Mouse (Mus musculus): ENCODE results near the gene Fbn1. TPM values are rescaled to one million over a fixed set of nuclear protein-coding genes. Genes with fewer than 3 reads are reported as not detected.
"Not testable (repeated sequence)": the region's sequence is repeated elsewhere in the genome, so short reads cannot be mapped to it uniquely, and the experiment has no call there.

The Fbn1 gene
- total RNA-seq, 2 experiments from 2014 or later: 0.05 to 0.17 TPM

DNA sequence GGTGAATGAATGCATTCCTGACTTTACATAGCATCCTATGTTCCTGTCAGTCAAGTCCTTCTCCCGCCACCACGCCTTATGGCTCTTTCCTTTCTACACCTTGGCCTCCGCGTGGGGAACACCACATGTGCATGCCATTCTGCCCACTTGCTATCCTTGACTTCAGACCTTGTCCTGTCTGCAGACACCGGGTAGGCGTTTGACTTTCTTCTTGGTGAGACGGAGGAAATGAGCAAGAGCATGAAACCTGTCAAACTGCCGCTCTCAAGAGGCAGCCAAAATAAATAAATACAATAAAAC is 205.2 kb downstream of the Fbn1 start:
- no peak for ATAC-seq (replicated peaks; ENCODE audit: poor library complexity)

DNA sequence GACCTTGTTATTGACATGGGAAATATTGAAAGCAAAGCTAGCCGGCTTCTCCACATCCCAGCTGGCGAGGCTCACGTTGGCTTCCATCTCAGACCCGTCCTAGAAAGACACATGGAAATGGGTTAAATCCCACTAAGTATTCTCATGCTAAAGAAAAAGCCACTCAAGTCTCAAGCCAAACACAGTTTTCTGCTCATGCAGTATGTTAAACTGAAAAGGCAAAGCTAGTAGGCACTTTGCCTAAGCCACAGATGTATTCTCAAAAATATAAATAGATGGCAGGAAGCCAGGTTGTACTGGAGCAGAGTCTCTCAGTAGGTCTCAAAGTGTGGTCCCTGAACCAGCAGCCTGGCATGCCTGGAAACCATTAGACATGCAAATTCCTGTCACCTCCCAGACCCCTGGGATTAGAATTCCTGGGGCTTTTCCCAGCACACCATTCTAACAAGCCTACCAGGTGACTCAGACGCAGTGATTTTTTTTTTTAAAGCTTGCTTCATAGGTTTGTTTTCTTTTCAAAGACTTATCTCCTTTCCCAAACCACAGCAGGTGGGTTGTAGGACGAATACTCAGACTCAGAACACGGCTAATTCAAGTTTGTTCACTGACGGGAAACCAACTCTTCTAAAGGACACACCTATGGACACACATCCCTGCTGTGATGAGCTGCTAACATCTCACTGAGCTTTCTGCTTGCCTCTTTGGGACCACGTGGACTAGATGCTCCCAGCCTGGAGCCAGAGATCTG is 205.7 kb downstream of the Fbn1 start:
- ATAC-seq (replicated peaks; ENCODE audit: poor library complexity): no peak

- no peak for ATAC-seq (replicated peaks; ENCODE audit: poor library complexity)
Measured at GRCm38 (mm10) chr2:125298841-125299240, 209.0 kb downstream of the Fbn1 start.

GRCm38 (mm10) chr2:125295526-125295925 is 212.3 kb downstream of the Fbn1 start:
- ATAC-seq (replicated peaks; ENCODE audit: poor library complexity): no peak

GRCm38 (mm10) chr2:125293969-125294491 is 213.8 kb downstream of the Fbn1 start:
- ATAC-seq (replicated peaks; ENCODE audit: poor library complexity): no peak

- ATAC-seq (replicated peaks; ENCODE audit: poor library complexity): no peak
Measured at GRCm38 (mm10) chr2:125292616-125293015, 215.2 kb downstream of the Fbn1 start.

GRCm38 (mm10) chr2:125291101-125291500 is 216.7 kb downstream of the Fbn1 start:
- no peak for ATAC-seq (replicated peaks; ENCODE audit: poor library complexity)

DNA sequence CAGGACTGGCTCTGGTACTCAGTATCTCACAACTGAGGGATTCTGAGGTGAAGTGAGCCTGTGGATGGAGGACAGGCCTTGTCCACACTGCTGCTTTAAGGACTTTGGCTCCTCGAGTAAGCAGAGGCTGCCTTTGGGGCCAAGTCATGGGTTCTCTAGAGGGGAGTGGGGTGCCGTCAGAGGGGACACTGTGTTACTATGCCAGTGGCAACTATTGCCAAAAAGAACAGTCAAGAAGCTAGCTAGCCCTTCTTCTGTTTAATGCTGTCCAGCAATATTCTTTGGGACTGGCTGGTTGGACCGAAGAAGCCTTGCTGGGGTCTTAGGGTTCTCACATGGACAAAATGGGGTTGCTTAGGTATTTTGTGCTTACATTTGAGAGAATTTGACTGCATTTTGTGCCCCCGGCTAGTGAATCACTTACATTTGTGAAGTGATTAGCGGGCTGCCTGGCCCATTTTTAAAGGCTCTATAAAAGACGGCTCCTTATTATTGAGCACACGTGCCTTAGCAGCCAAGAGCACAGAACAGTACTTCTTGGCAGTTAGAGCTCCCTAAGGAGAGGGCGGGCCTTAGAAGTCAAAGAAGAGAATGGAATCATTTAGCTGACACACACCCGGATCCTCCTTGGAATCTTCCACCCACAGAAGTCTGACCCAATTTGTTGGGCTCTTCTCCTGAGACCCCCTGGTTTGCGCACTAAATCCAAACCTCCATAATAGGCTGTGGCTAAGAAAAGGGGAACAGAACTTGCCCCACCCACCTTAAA is 217.4 kb downstream of the Fbn1 start:
- ATAC-seq (replicated peaks; ENCODE audit: poor library complexity): no peak

DNA sequence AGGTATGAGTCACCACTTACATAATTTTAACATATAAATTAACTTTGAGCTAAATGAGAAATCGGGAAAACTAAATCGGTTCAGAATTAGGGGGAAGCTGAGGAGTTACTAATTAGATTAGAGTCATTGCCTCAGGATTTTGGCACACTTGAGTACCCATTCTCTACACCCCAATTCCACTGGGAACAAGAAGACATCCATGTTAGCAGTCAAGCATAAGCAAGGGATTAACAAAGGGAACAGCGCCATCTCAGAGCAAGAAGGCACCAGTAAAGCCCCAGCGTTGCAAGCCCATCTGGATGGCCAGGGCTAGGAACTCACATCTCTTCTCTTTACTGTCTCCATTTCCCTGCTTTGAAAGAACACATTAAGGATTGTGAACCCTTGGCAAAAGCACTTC is 222.0 kb downstream of the Fbn1 start:
- no peak for ATAC-seq (replicated peaks; ENCODE audit: poor library complexity)

DNA sequence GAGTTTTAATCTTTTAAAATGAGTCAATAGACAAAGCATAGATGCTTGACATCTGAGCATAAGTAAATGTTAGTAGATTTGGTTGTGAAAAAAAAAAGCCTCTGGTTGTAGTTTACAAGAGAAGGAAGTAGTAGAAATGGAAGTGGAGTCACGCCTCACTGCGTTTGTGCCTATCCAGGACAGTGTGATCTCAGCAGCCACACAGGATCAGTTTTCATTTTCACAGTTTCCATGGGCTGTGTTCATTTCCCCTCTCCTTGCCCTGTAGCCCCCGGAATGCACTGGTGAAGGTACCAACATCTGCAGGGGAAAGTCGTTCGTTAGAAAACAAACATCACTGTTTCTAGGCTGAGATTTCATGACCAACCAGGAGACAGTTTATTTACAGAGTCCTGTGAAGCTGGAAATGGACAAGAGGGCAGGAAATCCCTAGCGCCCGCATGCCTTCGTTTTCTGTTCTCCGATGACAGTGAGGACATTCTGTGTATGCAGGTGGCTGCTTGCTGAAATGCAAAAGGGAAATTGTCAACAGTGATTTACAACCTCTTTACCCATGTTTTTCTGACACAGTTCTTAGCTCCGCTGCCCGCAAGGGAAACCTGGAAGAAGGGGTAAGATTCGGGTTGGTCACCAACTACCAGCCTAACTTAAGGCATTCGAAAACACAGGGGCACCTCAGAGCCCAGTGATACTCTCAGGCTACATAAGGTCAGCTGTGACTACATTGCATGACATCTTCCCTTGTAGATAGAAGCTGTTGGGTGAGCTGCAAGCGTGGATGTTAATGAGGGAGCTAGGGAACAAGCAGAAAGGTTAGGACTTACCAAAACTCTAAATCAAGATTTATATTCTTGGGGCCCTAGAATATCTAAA is 225.2 kb downstream of the Fbn1 start:
- ATAC-seq (replicated peaks; ENCODE audit: poor library complexity): peak; percentile 38; the same call in 1 of the 2 replicates

DNA sequence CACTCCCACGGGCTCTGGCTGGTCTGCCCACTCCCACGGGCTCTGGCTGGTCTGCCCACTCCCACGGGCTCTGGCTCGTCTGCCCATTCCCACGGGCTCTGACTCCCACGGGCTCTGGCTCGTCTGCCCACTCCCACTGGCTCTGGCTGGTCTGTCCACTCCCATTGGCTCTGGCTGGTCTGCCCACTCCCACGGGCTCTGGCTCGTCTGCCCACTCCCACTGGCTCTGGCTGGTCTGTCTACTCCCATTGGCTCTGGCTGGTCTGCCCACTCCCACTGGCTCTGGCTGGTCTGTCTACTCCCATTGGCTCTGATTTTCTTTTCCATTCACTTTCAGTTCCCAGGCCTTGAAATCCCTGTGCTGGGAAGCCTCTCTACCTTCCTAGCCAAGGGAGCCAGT is 227.8 kb downstream of the Fbn1 start:
- ATAC-seq (replicated peaks; ENCODE audit: poor library complexity): not testable (repeated sequence)

DNA sequence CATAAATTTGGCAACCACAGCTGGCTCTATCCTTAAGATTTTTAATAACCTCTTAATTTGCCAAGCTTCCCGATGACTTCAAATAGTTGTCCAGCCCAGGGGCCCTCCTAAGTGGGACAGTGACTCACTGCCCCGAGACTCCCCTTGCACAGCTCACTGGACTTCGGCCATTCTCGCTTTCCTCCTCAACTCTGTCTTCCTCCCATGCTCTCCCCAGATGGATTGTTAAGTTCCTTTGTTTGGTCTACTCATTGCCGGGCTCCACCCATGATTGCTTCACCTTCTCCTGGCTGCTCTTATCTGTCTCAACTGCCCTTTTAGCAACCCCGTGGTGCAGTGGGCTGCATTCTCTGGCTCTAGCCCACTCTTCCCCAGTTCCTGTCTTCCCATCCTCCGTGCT is 229.3 kb downstream of the Fbn1 start:
- ATAC-seq (replicated peaks; ENCODE audit: poor library complexity): peak; percentile 91

- ATAC-seq (replicated peaks; ENCODE audit: poor library complexity): no peak
Measured at GRCm38 (mm10) chr2:125276692-125277091, 231.1 kb downstream of the Fbn1 start.

DNA sequence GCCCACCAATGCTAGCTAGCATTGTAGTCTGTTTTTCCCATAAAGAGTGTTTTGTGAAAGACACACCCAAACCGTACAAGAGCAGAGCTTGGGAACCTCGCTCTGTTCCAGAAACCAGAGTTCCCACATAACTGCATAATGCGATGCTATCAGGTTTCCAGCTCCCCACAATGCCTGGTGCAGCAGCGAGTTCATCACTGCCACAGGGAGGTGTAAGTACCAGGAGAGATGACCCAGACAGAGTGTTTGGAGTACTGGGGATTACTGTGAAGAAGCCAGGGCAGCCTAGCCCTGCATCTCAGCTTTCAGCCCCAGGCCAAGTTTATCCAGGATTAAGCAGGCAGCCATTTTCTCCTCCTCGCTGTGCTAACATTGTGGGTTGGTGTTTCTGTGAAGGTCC is 232.2 kb downstream of the Fbn1 start:
- no peak for ATAC-seq (replicated peaks; ENCODE audit: poor library complexity)

DNA sequence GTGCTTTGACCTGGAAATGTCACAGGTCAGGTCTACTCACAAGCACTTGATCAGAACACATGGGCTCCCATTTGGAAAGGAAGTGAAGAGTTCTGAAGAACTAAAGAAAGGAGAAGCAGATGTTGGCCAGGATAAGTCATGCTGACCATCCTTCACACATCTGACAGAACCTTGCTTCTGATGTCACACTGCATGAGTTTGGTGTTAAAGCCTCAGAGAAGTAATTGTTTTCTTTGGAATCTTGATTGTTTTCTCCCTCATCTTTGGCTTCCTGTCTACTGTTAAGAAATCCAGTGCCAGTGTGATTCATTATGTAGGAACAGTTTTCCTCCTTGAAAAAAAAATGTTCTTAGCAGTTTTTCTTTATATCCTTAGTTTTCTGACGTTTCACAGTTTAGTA is 238.9 kb downstream of the Fbn1 start:
- ATAC-seq (replicated peaks; ENCODE audit: poor library complexity): no peak

- no peak for ATAC-seq (replicated peaks; ENCODE audit: poor library complexity)
Measured at GRCm38 (mm10) chr2:125263753-125264152, 244.0 kb downstream of the Fbn1 start.

- peak; percentile 54 for ATAC-seq (replicated peaks; ENCODE audit: poor library complexity)
Measured at GRCm38 (mm10) chr2:125263056-125263455, 244.7 kb downstream of the Fbn1 start.

GRCm38 (mm10) chr2:125260326-125260725 is 247.5 kb downstream of the Fbn1 start:
- no peak for ATAC-seq (replicated peaks; ENCODE audit: poor library complexity)

DNA sequence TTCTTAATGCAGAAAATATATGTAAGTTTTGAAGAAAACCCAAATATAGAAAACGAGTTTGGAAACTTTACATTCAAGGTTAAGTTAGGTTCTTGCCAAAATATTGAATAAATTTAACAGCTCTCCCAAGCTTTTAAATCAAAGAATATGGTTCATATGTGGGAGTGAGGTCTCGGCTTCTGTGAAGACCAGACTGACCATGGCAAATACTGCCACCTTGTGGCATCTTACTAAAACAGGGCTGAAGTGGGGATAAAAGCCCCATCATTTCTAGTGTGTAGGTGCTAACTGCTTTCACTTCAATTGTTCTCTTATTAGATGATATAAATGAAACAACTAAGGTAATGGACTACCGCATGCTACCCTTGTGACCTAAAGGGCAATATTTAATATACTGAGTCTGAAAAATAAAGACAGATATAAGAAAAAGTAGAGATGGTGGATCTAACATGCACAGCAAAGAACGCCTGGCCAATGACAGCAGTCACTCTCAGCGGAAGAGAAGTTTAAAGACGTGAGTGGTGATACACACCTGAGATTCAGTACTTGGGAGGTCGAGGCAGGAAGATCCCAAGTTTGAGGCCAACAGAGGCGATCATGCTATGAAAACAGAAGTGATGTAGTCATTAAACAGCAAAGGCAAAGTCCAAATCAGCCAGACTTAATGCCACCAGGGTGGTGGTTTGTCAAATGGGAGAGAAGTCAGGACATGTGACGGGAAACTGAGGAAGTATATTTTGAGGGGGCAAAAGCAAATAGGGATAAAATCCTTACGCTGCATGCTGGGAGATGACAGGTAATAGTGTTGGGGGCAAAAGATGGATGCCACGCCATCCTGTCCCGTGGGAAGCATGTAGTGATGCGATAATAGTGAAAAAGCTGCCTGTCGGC is 248.3 kb downstream of the Fbn1 start:
- ATAC-seq (replicated peaks; ENCODE audit: poor library complexity): peak; percentile 74

GRCm38 (mm10) chr2:125255886-125256285 is 251.9 kb downstream of the Fbn1 start:
- ATAC-seq (replicated peaks; ENCODE audit: poor library complexity): no peak
